Mouse (Mus musculus) embryonic facial prominence, embryonic 10.5 days (tissue): ENCODE results near the gene Cdh4. TPM values are rescaled to one million over a fixed set of nuclear protein-coding genes. Genes with fewer than 3 reads are reported as not detected.
A peak's percentile ranks its signal among the peaks of the same experiment; 100 is the strongest.

Experiments
- DNase-seq: peaks from one replicate; pipeline ENCODE4 v3.0.0-alpha.2; 2017; ENCODE audit warnings: low spot score
- H3K27ac ChIP-seq: fragments of 300-500 bp; sonication (generic); replicated peaks from 2 replicates; pipeline ENCODE4 v1.5.1; 2016; ENCODE audit warnings: mild to moderate bottlenecking
- H3K27me3 ChIP-seq: fragments of 300-500 bp; sonication (generic); replicated peaks from 2 replicates; pipeline ENCODE4 v1.6.1; 2016; ENCODE audit warnings: low read depth, mild to moderate bottlenecking; ENCODE audit not compliant: poor library complexity, severe bottlenecking
- H3K36me3 ChIP-seq: fragments of 300-500 bp; sonication (generic); replicated peaks from 2 replicates; pipeline ENCODE4 v1.6.1; 2016; ENCODE audit warnings: mild to moderate bottlenecking, moderate library complexity
- H3K4me1 ChIP-seq: fragments of 300-500 bp; sonication (generic); 2 replicates; pipeline ENCODE4 v1.6.1; 2016
- H3K4me3 ChIP-seq: fragments of 300-500 bp; sonication (generic); 2 replicates; pipeline ENCODE4 v1.5.1; 2016; ENCODE audit warnings: mild to moderate bottlenecking, moderate library complexity
- H3K9me3 ChIP-seq: fragments of 300-500 bp; sonication (generic); 2 replicates; pipeline ENCODE4 v1.6.1; 2016; ENCODE audit warnings: mild to moderate bottlenecking
- WGBS: fragments of 180-500 bp; shearing (Covaris S2); methylation state at CpG from one replicate; pipeline ENCODE4 v1.1.7; 2016; 5-methylcytosine and 5-hydroxymethylcytosine counted together
- polyA plus RNA-seq: library from polyadenylated mRNA; unstranded; fragments of >200 nt; fragmentation: Nextera tagmentation; extraction: Ambion mirVana; gene quantifications from 2 replicates; pipeline ENCODE4 v1.2.1, GENCODE M21; 2016

Cdh4 gene
- 2.9 and 4.0 TPM in 2 replicates for polyA plus RNA-seq

DNA sequence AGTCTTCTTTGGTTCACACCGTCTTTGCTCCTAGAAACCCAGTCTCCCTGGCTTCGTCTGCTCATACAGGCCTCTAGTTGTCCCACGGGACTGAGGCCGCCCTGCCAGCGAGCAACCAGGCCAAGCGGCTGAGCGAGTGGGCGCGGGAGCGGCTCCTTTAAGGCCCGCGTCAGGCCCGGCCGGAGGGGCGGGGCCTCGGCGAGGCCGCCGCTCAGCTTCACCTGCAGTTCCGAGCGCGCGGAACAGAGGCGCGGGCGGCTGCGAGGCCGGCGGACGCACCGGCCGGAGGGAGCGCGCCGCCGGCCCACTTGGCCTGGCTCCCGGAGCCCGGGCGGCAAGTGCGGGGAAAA is at the start of gene Cdh4:
Cdh4 (plus strand) TSS at position 241 of the 350 bp plus-strand sequence.
- under 1% methylated on average over 40 of the region's 40 CpGs for WGBS
- H3K27me3 ChIP-seq, result peaks cover 76% of the 10 kb centered on the region
- peaks cover 42% of the 10 kb centered on the region for H3K4me1 ChIP-seq
- DNase-seq, result peak; percentile 84
- peak within 1 kb of the TSS; percentile 78 for H3K4me3 ChIP-seq
- H3K36me3 ChIP-seq, result no peaks in the 10 kb centered on the region
- H3K9me3 ChIP-seq, result no peaks in the 10 kb centered on the region
- peak within 1 kb of the TSS; percentile 78 for H3K27ac ChIP-seq

DNA sequence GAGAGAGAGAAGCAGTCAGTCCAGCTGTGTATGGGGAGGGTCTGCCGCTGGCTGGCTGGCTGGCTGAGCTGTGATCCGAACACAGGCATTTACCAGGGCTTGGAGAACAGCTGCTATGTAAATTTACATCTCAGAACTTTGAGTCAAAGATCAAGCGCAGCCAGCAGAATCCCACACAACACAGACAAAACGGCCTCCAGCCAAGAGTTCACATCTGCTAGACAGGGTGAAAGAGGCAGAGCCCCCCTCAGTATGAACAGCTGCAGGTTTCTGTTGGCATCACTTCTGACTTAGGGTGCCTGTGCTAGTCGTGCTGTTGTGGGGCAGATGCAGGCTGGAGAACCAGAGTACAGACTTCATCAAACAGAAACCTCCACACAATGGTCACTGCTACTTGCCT is 46.8 kb upstream of the Cdh4 start:
- no peaks in the 10 kb centered on the region for H3K9me3 ChIP-seq
- no peak overlapping the region for H3K27ac ChIP-seq
- no peaks in the 10 kb centered on the region for H3K4me1 ChIP-seq
- WGBS, result 68% methylated on average over 5 of the region's 5 CpGs
- no peaks in the 10 kb centered on the region for H3K36me3 ChIP-seq
- no peaks in the 10 kb centered on the region for H3K27me3 ChIP-seq
- no peak for DNase-seq
- no peak overlapping the region for H3K4me3 ChIP-seq

DNA sequence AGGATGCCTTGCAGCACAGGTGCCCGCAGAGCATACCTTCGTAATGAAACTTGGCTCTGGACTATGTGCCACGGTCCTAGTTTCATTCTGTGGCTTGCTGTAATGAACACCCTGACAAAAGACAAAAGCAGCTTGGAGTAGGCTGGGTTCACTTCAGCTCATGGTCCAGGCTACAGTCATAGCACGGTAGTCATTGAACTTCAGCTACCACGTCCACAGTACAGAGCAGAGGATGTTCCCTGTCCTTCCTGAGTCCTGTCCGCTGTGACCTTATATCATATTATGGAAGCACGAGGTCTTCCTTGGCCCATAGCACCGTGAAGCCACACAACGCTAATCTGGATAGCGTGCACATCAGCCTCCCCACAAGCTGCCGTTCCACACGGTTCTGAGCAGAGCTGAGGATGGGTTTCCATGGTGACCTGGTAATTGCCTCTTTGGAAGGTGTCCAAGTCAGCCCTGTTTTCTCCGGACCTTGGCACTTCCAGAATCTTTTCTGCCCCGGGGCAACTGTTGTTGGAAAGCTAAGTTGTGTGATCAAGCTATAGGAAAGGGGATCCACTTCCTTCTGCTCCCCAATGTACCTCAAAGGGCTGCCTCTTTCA is 42.5 kb upstream of the Cdh4 start:
- no peaks in the 10 kb centered on the region for H3K9me3 ChIP-seq
- H3K4me3 ChIP-seq, result no peak overlapping the region
- no peak for DNase-seq
- H3K27ac ChIP-seq, result no peak overlapping the region
- WGBS, result 88% methylated on average over 14 of the region's 14 CpGs
- H3K4me1 ChIP-seq, result no peaks in the 10 kb centered on the region
- no peaks in the 10 kb centered on the region for H3K27me3 ChIP-seq
- no peaks in the 10 kb centered on the region for H3K36me3 ChIP-seq

DNA sequence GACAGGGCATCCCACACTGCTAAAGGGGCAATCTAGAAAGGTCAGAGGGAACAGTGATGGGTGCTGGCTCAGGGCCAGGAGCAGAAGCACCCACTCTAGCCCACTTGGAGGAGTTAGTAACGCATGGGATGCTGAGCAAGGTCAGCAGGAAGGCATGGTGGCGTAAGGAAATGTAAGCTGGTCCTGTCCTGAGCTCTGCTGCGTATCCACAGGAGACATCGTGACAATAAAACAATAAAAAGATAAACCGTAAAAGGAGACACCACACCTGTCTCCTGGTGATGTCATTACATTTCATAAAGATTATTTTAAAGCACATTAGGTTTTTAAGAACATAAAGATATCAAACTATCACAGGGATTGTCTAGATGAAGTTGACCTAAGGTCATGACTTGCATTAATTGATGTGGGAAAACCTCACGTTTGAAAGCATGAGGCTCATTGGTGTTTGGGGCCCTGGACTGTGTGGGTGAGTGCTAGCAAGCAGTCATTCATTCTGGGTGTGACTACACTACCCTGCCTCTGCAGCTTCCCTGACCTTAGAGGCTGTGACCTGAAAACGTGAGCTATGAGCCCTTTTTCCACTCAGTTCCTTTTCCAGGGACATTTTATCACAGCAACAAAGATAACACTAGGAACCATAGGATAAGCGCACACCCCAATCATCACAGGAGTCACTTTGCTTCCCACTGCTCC is 31.2 kb upstream of the Cdh4 start:
- H3K36me3 ChIP-seq, result no peaks in the 10 kb centered on the region
- no peaks in the 10 kb centered on the region for H3K27me3 ChIP-seq
- no peak for DNase-seq
- H3K9me3 ChIP-seq, result no peaks in the 10 kb centered on the region
- WGBS, result 80% methylated on average over 8 of the region's 8 CpGs
- H3K27ac ChIP-seq, result no peak overlapping the region
- peaks cover 2% of the 10 kb centered on the region; the same call in 1 of the 2 replicates for H3K4me1 ChIP-seq
- H3K4me3 ChIP-seq, result no peak overlapping the region

DNA sequence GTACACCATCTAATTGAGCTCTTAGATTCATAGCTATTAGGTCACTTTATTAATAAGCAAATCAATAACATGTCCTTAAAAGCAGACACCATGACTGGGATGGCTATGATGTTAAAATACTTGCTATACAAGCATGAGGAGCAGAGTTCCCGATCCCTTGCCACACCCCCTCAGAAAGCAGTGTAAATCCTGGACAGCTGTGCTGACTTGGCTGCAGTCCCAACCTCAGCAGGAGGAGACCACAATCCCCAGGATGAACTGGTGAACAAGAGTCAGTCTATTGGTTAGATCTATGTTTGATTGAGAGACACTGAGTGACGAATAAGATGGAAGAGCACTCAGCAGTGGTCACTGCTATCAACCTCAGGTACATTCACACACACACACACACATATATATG is 29.3 kb upstream of the Cdh4 start:
- no peak overlapping the region for H3K27ac ChIP-seq
- H3K4me1 ChIP-seq, result peaks cover 3% of the 10 kb centered on the region; the same call in 1 of the 2 replicates
- H3K9me3 ChIP-seq, result no peaks in the 10 kb centered on the region
- WGBS, result 84% methylated on average over 2 of the region's 2 CpGs
- no peaks in the 10 kb centered on the region for H3K36me3 ChIP-seq
- H3K27me3 ChIP-seq, result no peaks in the 10 kb centered on the region
- no peak for DNase-seq
- H3K4me3 ChIP-seq, result no peak overlapping the region

DNA sequence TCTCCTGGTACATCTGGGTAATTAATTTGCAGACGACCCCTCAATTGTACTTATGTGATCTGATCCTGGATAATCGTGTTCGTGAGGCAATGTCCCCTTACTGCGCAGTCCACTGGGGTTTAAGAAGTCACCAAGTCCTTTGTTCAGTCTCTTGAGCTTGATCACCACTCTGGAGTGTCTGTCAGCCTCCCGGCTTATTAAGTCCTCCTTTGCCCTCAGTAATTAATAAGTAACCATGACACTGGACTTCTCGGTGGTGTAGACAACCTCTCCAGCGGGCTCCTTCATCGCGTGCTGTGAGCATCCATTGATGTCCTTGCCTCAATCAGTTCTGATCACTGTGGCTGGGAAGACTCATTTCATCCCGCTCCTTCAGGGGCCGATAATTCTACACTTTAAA is 28.0 kb upstream of the Cdh4 start:
- Histone ChIP-seq H3K4me1 (peaks cover 3% of the 10 kb centered on the region; the same call in 1 of the 2 replicates), H3K36me3 (no peaks in the 10 kb centered on the region), H3K27me3 (no peaks in the 10 kb centered on the region), H3K4me3 (no peak overlapping the region), H3K9me3 (no peaks in the 10 kb centered on the region), H3K27ac (no peak overlapping the region)
- DNase-seq, result no peak
- 86% methylated on average over 11 of the region's 11 CpGs for WGBS

DNA sequence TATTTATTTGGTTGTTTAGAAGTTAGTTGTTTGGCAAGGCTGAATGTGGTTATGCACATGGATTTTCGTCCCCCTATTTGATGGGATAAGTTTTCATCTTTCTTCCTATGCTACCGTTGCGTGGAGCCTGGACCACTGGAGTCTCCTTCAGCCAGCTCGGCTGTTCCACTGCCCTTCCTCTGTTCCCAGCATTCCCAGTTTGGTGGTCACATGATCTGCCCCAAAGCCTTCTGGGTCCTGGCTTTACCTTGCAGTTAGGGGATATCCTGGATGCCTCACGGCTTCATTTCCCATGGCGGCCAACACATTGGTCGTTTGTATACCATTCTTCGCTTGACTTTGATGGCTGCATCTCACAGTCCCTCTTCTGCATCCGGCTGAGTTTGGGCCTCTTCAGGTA is 27.5 kb upstream of the Cdh4 start:
- peaks cover 3% of the 10 kb centered on the region; the same call in 1 of the 2 replicates for H3K4me1 ChIP-seq
- whole genome bisulfite sequencing, result 94% methylated on average over 9 of the region's 9 CpGs
- no peaks in the 10 kb centered on the region for H3K36me3 ChIP-seq

DNA sequence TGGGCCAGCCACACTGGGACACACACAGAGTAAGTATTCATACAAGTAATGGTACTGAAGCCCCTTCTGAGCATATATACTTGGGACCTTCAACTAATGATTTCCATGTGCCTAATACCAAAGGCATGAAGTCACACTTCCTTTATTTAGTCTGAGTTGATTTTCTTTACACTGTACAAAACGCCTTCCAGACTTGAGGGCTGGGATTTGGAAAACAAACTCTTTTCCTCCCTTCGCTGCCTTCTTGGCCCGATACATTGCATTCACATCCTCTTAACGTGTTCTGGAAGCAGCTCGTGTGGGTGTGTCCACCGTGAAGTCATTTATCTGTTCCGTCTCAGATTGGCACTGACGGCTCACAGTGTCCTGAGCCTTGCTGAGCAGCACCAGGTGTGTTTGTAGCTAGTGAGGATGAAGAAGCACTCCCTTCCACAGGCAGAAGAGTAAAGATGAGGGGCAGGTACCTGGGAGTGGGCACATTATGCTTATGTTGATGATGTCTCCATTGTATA is 26.3 kb upstream of the Cdh4 start:
- Histone ChIP-seq H3K27ac (no peak overlapping the region), H3K36me3 (no peaks in the 10 kb centered on the region), H3K4me1 (peaks cover 3% of the 10 kb centered on the region; the same call in 1 of the 2 replicates), H3K27me3 (no peaks in the 10 kb centered on the region), H3K4me3 (no peak overlapping the region), H3K9me3 (no peaks in the 10 kb centered on the region)
- 66% methylated on average over 8 of the region's 8 CpGs for WGBS
- no peak for DNase-seq

More for the DNA sequence above, 27.5 kb upstream of the Cdh4 start:
- Histone ChIP-seq H3K27ac (no peak overlapping the region), H3K27me3 (no peaks in the 10 kb centered on the region), H3K9me3 (no peaks in the 10 kb centered on the region), H3K4me3 (no peak overlapping the region)
- no peak for DNase-seq

DNA sequence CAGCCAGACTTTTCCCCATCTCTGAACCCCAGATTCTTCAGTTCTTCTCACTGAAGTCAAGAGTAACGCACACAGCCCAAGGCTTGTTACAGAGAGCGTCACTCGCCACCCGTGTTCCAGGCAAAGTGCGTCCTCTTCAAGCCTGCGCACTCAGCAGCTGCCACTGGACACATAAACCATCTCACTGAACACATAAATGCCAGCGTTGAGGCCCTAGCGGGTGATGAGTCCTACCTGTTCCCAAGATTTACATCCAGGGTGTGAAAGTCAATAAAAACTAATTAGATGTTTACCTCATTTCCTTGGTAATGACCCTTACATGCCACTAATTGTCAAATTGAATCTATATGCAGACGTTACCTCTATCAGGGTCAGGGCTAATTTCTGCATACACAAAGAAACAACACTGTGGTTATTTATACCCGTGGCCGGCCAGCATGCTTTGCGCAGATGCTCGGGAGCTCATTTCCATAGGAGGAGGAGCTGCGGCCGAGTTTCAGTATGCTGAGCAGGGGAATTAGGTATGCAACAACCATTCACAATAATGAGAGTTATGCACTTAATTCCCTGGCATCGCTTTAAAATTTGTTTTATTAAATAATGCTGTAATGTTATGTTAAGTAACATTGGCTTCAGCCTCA is 25.5 kb upstream of the Cdh4 start:
- 84% methylated on average over 16 of the region's 16 CpGs for WGBS
- H3K27ac ChIP-seq, result no peak overlapping the region

DNA sequence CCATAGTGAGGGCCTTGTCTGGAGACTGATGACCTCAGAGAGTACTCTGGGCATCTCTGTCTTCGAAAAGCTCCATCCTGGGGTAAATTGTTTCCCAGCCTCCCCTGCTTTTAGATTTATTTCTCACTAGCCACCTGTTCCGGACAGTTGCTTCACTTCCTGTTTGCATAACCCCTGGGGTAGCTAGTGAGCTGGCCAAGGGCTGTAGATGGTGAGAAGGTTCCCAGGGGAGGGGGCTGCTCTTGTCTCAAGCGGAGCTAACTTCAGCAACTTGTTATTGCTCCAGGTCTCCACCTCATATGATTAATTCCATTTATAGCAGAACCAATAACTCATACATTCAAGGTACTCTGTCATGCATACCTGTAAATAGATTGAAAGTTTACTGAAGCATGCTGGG is 16.6 kb upstream of the Cdh4 start:
- no peaks in the 10 kb centered on the region for H3K36me3 ChIP-seq
- DNase-seq, result no peak
- H3K4me1 ChIP-seq, result no peaks in the 10 kb centered on the region
- no peaks in the 10 kb centered on the region for H3K27me3 ChIP-seq
- no peak overlapping the region for H3K4me3 ChIP-seq
- no peak overlapping the region for H3K27ac ChIP-seq
- 70% methylated on average over 3 of the region's 3 CpGs for WGBS
- H3K9me3 ChIP-seq, result no peaks in the 10 kb centered on the region

More for the DNA sequence above, 25.5 kb upstream of the Cdh4 start:
- Histone ChIP-seq H3K9me3 (no peaks in the 10 kb centered on the region), H3K27me3 (no peaks in the 10 kb centered on the region), H3K4me1 (peaks cover 3% of the 10 kb centered on the region; the same call in 1 of the 2 replicates), H3K4me3 (no peak overlapping the region), H3K36me3 (no peaks in the 10 kb centered on the region)
- no peak for DNase-seq

DNA sequence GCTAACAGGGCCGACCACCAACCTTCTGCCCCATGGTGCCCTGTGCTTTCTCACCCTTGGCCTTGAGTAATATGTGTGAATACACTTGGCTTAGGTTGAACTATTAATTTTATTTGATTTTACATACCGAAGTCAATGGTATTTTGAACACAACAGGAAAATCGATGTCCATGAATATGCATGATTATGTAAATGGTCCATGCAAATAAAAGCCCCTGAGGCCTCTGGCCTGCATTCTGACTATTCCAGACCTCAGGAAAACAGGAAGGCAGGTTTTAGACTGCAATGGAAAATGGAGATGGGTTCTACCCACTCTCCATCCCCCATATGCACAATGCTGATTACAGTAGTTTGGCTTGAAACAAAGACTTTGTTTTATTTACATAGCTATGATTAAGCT is 13.3 kb upstream of the Cdh4 start:
- H3K4me1 ChIP-seq, result no peaks in the 10 kb centered on the region
- H3K27me3 ChIP-seq, result no peaks in the 10 kb centered on the region
- no peak overlapping the region for H3K27ac ChIP-seq
- no peak overlapping the region for H3K4me3 ChIP-seq
- DNase-seq, result no peak
- no peaks in the 10 kb centered on the region for H3K36me3 ChIP-seq
- no peaks in the 10 kb centered on the region for H3K9me3 ChIP-seq
- 82% methylated on average over 3 of the region's 3 CpGs for WGBS

DNA sequence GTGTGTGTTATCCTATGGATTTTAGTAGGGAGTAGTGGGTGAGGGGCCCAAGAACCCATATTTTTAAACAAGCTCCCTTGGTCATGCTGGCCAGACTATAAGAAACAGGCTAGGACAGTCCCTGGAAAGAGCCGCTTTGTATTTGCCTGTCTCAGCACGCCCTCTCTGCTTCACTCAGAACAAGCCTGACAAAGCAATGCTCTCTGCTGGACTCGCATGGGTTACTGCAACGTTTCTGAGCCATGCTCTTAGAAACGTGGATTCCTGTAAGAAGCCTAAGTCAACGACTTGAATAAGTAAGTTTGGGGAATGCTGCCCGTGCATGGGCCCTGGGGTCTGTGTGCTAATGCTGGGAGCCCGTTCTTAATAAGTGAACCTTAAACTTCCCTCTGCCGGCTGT is 2.1 kb upstream of the Cdh4 start:
- H3K4me3 ChIP-seq, result no peak overlapping the region
- no peak overlapping the region for H3K27ac ChIP-seq
- WGBS, result 23% methylated on average over 9 of the region's 9 CpGs
- no peaks in the 10 kb centered on the region for H3K36me3 ChIP-seq
- H3K4me1 ChIP-seq, result peaks cover 50% of the 10 kb centered on the region
- H3K9me3 ChIP-seq, result no peaks in the 10 kb centered on the region
- peaks cover 77% of the 10 kb centered on the region for H3K27me3 ChIP-seq
- DNase-seq, result peak; percentile 18

DNA sequence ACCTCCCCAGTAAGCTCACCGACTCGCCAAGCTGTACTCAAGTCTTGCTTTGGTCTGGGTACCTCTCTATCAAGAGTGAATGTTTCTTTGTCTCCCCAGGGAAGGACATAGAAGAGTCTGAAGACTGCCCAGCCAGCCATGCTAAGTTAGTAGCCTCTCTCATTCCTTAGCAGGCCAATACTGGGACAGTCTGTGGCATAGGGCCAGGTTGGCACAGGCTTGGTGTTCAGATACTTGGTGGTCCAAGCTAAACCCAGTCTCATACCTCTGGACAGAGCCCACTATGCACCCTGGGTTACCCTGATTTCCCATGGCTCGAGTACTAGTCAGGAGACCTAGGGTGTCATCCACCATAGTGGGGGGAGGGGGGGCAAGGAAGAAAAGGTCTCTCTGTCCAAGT is 1.1 kb upstream of the Cdh4 start:
- Histone ChIP-seq H3K9me3 (no peaks in the 10 kb centered on the region), H3K4me3 (no peak overlapping the region), H3K36me3 (no peaks in the 10 kb centered on the region), H3K27ac (no peak overlapping the region), H3K4me1 (peaks cover 42% of the 10 kb centered on the region), H3K27me3 (peaks cover 84% of the 10 kb centered on the region)
- no peak for DNase-seq
- WGBS, result 65% methylated on average over 3 of the region's 3 CpGs
